Mouse (Mus musculus) forebrain, embryonic 11.5 days (tissue): Measurements from ENCODE around the gene 4930402F06Rik. TPM values are rescaled to one million over a fixed set of nuclear protein-coding genes. Genes with fewer than 3 reads are reported as not detected.

ENCODE experiments used
- ATAC-seq: fragments of 200-750 bp; cut with Nextera tagmentation; replicated peaks from 2 replicates; pipeline ENCODE4 v1.8.0; 2017; ENCODE audit warnings: moderate TSS enrichment; ENCODE audit not compliant: low FRiP score
- DNase-seq: peaks from one replicate; pipeline ENCODE4 v3.0.0-alpha.2; 2017; ENCODE audit warnings: low spot score
- H3K27ac ChIP-seq: fragments of 300-500 bp; sonication (generic); 2 replicates; pipeline ENCODE4 v1.5.1; 2014; ENCODE audit warnings: low read depth, low read length
- H3K27me3 ChIP-seq: fragments of 300-500 bp; sonication (generic); 2 replicates; pipeline ENCODE4 v1.6.1; 2014; ENCODE audit warnings: mild to moderate bottlenecking, low read length, mixed read lengths; ENCODE audit not compliant: control insufficient read depth, insufficient read depth
- H3K36me3 ChIP-seq: fragments of 300-500 bp; sonication (generic); 2 replicates; pipeline ENCODE4 v1.6.1; 2014; ENCODE audit warnings: mild to moderate bottlenecking, low read length, moderate library complexity, mixed read lengths; ENCODE audit not compliant: control insufficient read depth, insufficient read depth
- H3K4me1 ChIP-seq: fragments of 300-500 bp; sonication (generic); replicated peaks from 2 replicates; pipeline ENCODE4 v1.6.1; 2014; ENCODE audit warnings: low read length, mixed read lengths; ENCODE audit not compliant: control insufficient read depth, insufficient read depth
- H3K4me2 ChIP-seq: fragments of 300-500 bp; sonication (generic); 2 replicates; pipeline ENCODE4 v1.6.1; 2014; ENCODE audit warnings: low read depth, mild to moderate bottlenecking, low read length, moderate library complexity, mixed read lengths; ENCODE audit not compliant: severe bottlenecking
- H3K4me3 ChIP-seq: fragments of 300-500 bp; sonication (generic); 2 replicates; pipeline ENCODE4 v1.5.1; 2014; ENCODE audit warnings: low read depth, low read length
- H3K9ac ChIP-seq: fragments of 300-500 bp; sonication (generic); 2 replicates; pipeline ENCODE4 v1.6.1; 2014; ENCODE audit warnings: low read length
- H3K9me3 ChIP-seq: fragments of 300-500 bp; sonication (generic); 2 replicates; pipeline ENCODE4 v1.6.1; 2016; ENCODE audit warnings: low read length, mixed read lengths; ENCODE audit not compliant: control insufficient read depth
- WGBS: fragments of 180-500 bp; shearing (Covaris S2); extraction: QIAGEN DNeasy Blood & Tissue Kit; methylation state at CpG from one replicate; pipeline ENCODE4 v1.1.7; 2014; 5-methylcytosine and 5-hydroxymethylcytosine counted together
- polyA plus RNA-seq: library from polyadenylated mRNA; unstranded; fragments of >200 nt; fragmentation: Nextera tagmentation; extraction: Ambion mirVana; gene quantifications from 2 replicates; pipeline ENCODE4 v1.2.1, GENCODE M21; 2014

Gene 4930402F06Rik
- polyA plus RNA-seq, result not detected in 2 replicates

GRCm38 (mm10) chr2:35397096-35397495 lies at the start of gene 4930402F06Rik:
4930402F06Rik (minus strand) TSS chr2:35397175.
- Histone ChIP-seq H3K27me3 (no peaks in the 10 kb centered on the region), H3K4me1 (no peaks in the 10 kb centered on the region), H3K36me3 (no peaks in the 10 kb centered on the region), H3K4me2 (no peak within 1 kb of the TSS), H3K9ac (no peak within 1 kb of the TSS), H3K27ac (no peak within 1 kb of the TSS), H3K4me3 (no peak within 1 kb of the TSS), H3K9me3 (no peaks in the 10 kb centered on the region)
- DNase-seq (no peak), ATAC-seq (no peak)
- 78% methylated on average over 5 of the region's 5 CpGs for WGBS

- Histone ChIP-seq H3K27ac (no peak overlapping the region), H3K4me1 (no peaks in the 10 kb centered on the region; the same call in 1 of the 2 replicates), H3K36me3 (no peaks in the 10 kb centered on the region), H3K4me2 (no peak overlapping the region), H3K9me3 (no peaks in the 10 kb centered on the region), H3K27me3 (no peaks in the 10 kb centered on the region), H3K9ac (no peak overlapping the region), H3K4me3 (no peak overlapping the region)
- 80% methylated on average over 5 of the region's 5 CpGs for WGBS
- ATAC-seq (no peak), DNase-seq (no peak)
Observed at GRCm38 (mm10) chr2:35446300-35446699, 49.3 kb upstream of the 4930402F06Rik start.

GRCm38 (mm10) chr2:35445610-35446009 lies 48.6 kb upstream of the 4930402F06Rik start:
- DNase-seq, result no peak
- Histone ChIP-seq H3K27me3 (no peaks in the 10 kb centered on the region), H3K27ac (no peak overlapping the region), H3K36me3 (no peaks in the 10 kb centered on the region), H3K9ac (no peak overlapping the region), H3K4me2 (no peak overlapping the region), H3K4me3 (no peak overlapping the region), H3K9me3 (no peaks in the 10 kb centered on the region), H3K4me1 (no peaks in the 10 kb centered on the region; the same call in 1 of the 2 replicates)
- ATAC-seq, result no peak
- 82% methylated on average over 7 of the region's 7 CpGs for WGBS

GRCm38 (mm10) chr2:35444764-35445262 lies 47.8 kb upstream of the 4930402F06Rik start:
- no peaks in the 10 kb centered on the region for H3K27me3 ChIP-seq
- DNase-seq (no peak), ATAC-seq (no peak)
- H3K9me3 ChIP-seq, result no peaks in the 10 kb centered on the region
- no peak overlapping the region for H3K4me2 ChIP-seq
- no peaks in the 10 kb centered on the region for H3K36me3 ChIP-seq
- no peak overlapping the region for H3K4me3 ChIP-seq
- WGBS, result 81% methylated on average over 6 of the region's 6 CpGs
- no peaks in the 10 kb centered on the region; the same call in 1 of the 2 replicates for H3K4me1 ChIP-seq
- no peak overlapping the region for H3K9ac ChIP-seq
- no peak overlapping the region for H3K27ac ChIP-seq

GRCm38 (mm10) chr2:35443981-35444763 lies 47.2 kb upstream of the 4930402F06Rik start:
- no peak overlapping the region for H3K9ac ChIP-seq
- H3K4me3 ChIP-seq, result no peak overlapping the region
- no peaks in the 10 kb centered on the region; the same call in 1 of the 2 replicates for H3K4me1 ChIP-seq
- ATAC-seq (no peak), DNase-seq (no peak)
- no peak overlapping the region for H3K4me2 ChIP-seq
- no peaks in the 10 kb centered on the region for H3K9me3 ChIP-seq
- H3K27ac ChIP-seq, result no peak overlapping the region
- no peaks in the 10 kb centered on the region for H3K36me3 ChIP-seq
- WGBS, result 75% methylated on average over 16 of the region's 16 CpGs
- no peaks in the 10 kb centered on the region for H3K27me3 ChIP-seq

- H3K4me1 ChIP-seq, result no peaks in the 10 kb centered on the region
- no peak overlapping the region for H3K9ac ChIP-seq
- H3K27me3 ChIP-seq, result no peaks in the 10 kb centered on the region
- no peaks in the 10 kb centered on the region for H3K36me3 ChIP-seq
- WGBS, result 77% methylated on average over 5 of the region's 5 CpGs
- DNase-seq, result no peak
- ATAC-seq, result no peak
- no peak overlapping the region for H3K4me2 ChIP-seq
- no peak overlapping the region for H3K4me3 ChIP-seq
- no peaks in the 10 kb centered on the region for H3K9me3 ChIP-seq
- no peak overlapping the region for H3K27ac ChIP-seq
Observed at GRCm38 (mm10) chr2:35443325-35443724, 46.4 kb upstream of the 4930402F06Rik start.

GRCm38 (mm10) chr2:35442079-35442478 lies 45.1 kb upstream of the 4930402F06Rik start:
- WGBS, result 92% methylated on average over 6 of the region's 6 CpGs

GRCm38 (mm10) chr2:35441419-35441818 lies 44.4 kb upstream of the 4930402F06Rik start:
- 89% methylated on average over 6 of the region's 6 CpGs for WGBS
- H3K27ac ChIP-seq, result no peak overlapping the region
- H3K27me3 ChIP-seq, result no peaks in the 10 kb centered on the region
- ATAC-seq, result no peak
- H3K9ac ChIP-seq, result no peak overlapping the region
- H3K4me1 ChIP-seq, result no peaks in the 10 kb centered on the region
- no peak overlapping the region for H3K4me2 ChIP-seq
- no peak for DNase-seq
- no peak overlapping the region for H3K4me3 ChIP-seq
- no peaks in the 10 kb centered on the region for H3K9me3 ChIP-seq
- H3K36me3 ChIP-seq, result no peaks in the 10 kb centered on the region

More at GRCm38 (mm10) chr2:35442079-35442478, 45.1 kb upstream of the 4930402F06Rik start:
- DNase-seq (no peak), ATAC-seq (no peak)
- H3K9ac ChIP-seq, result no peak overlapping the region
- H3K36me3 ChIP-seq, result no peaks in the 10 kb centered on the region
- H3K9me3 ChIP-seq, result no peaks in the 10 kb centered on the region
- H3K4me1 ChIP-seq, result no peaks in the 10 kb centered on the region
- H3K4me3 ChIP-seq, result no peak overlapping the region
- no peak overlapping the region for H3K27ac ChIP-seq
- H3K27me3 ChIP-seq, result no peaks in the 10 kb centered on the region
- H3K4me2 ChIP-seq, result no peak overlapping the region

GRCm38 (mm10) chr2:35440480-35440879 lies 43.5 kb upstream of the 4930402F06Rik start:
- Histone ChIP-seq H3K4me3 (no peak overlapping the region), H3K9ac (no peak overlapping the region), H3K27me3 (no peaks in the 10 kb centered on the region), H3K4me2 (no peak overlapping the region), H3K27ac (no peak overlapping the region), H3K9me3 (no peaks in the 10 kb centered on the region), H3K36me3 (no peaks in the 10 kb centered on the region), H3K4me1 (no peaks in the 10 kb centered on the region)
- DNase-seq (no peak), ATAC-seq (no peak)
- WGBS, result 85% methylated on average over 3 of the region's 3 CpGs
